Mouse (Mus musculus) testis, postnatal 14 days (tissue): ENCODE data around the gene Gm10277.

Experiments used
- DNase-seq: peaks from one replicate; pipeline ENCODE4 v3.0.0; 2021; ENCODE audit warnings: low spot score

The Gm10277 gene

GRCm38 (mm10) chr11:77787707-77788106 is at the start of gene Gm10277:
Gene Gm10277, minus strand, starts transcription at chr11:77787747.
- no peak for DNase-seq

GRCm38 (mm10) chr11:77836751-77837150 is 49.2 kb upstream of the Gm10277 start:
- no peak for DNase-seq

- no peak for DNase-seq
These were observed 48.7 kb upstream of the Gm10277 start for GRCm38 (mm10) chr11:77836290-77836689.

GRCm38 (mm10) chr11:77835109-77835508 is 47.6 kb upstream of the Gm10277 start:
- DNase-seq = no peak

GRCm38 (mm10) chr11:77832541-77832940 is 45.0 kb upstream of the Gm10277 start:
- peak; percentile 34 for DNase-seq

- no peak for DNase-seq
These were observed 43.3 kb upstream of the Gm10277 start for GRCm38 (mm10) chr11:77830875-77831274.

GRCm38 (mm10) chr11:77829043-77829841 is 41.7 kb upstream of the Gm10277 start:
- no peak for DNase-seq

- no peak for DNase-seq
These were observed 40.6 kb upstream of the Gm10277 start for GRCm38 (mm10) chr11:77828163-77828562.

GRCm38 (mm10) chr11:77827241-77827995 is 39.9 kb upstream of the Gm10277 start:
- peak; percentile 47 for DNase-seq

GRCm38 (mm10) chr11:77826311-77826710 is 38.8 kb upstream of the Gm10277 start:
- no peak for DNase-seq

GRCm38 (mm10) chr11:77825853-77826252 is 38.3 kb upstream of the Gm10277 start:
- peak; percentile 48 for DNase-seq

- no peak for DNase-seq
These were observed 35.2 kb upstream of the Gm10277 start for GRCm38 (mm10) chr11:77822781-77823180.

GRCm38 (mm10) chr11:77821648-77822047 is 34.1 kb upstream of the Gm10277 start:
- no peak for DNase-seq

GRCm38 (mm10) chr11:77816003-77816402 is 28.5 kb upstream of the Gm10277 start:
- DNase-seq = no peak

- DNase-seq = no peak
These were observed 26.4 kb upstream of the Gm10277 start for GRCm38 (mm10) chr11:77813969-77814368.

- no peak for DNase-seq
These were observed 22.5 kb upstream of the Gm10277 start for GRCm38 (mm10) chr11:77810018-77810417.

GRCm38 (mm10) chr11:77809215-77809614 is 21.7 kb upstream of the Gm10277 start:
- DNase-seq = no peak

GRCm38 (mm10) chr11:77808051-77808465 is 20.5 kb upstream of the Gm10277 start:
- DNase-seq = no peak

- no peak for DNase-seq
These were observed 19.3 kb upstream of the Gm10277 start for GRCm38 (mm10) chr11:77806855-77807254.

- DNase-seq = no peak
These were observed 18.7 kb upstream of the Gm10277 start for GRCm38 (mm10) chr11:77806218-77806617.

GRCm38 (mm10) chr11:77802341-77802865 is 14.9 kb upstream of the Gm10277 start:
- peak; percentile 79 for DNase-seq

- DNase-seq = peak; percentile 54
These were observed 13.5 kb upstream of the Gm10277 start for GRCm38 (mm10) chr11:77800869-77801701.
